Mouse (Mus musculus): ENCODE data around the gene Gm49318. TPM values are rescaled to one million over a fixed set of nuclear protein-coding genes. Genes with fewer than 3 reads are reported as not detected.

Gene Gm49318
- polyA plus RNA-seq, 1 experiment from 2014 or later: not detected

DNA sequence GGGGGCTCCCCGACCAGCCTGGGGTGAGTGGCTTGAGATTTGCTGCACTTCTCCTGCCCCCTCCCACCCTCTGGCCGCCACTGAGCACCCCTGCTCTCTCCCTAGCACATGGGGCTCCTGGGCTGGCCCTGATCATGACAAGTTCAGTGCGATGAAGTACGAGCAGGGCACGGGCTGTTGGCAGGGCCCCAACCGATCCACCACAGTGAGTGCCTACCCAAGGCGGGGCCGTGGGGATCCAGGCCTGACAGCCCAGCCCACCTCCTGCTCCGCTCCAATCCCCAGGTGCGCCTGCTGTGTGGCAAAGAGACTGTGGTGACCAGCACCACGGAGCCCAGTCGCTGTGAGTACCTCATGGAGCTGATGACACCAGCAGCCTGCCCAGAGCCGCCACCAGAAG lies 58.3 kb downstream of the Gm49318 start:
- peaks cover 20% of the 10 kb centered on the region for H3K4me1 ChIP-seq (replicated peaks)

DNA sequence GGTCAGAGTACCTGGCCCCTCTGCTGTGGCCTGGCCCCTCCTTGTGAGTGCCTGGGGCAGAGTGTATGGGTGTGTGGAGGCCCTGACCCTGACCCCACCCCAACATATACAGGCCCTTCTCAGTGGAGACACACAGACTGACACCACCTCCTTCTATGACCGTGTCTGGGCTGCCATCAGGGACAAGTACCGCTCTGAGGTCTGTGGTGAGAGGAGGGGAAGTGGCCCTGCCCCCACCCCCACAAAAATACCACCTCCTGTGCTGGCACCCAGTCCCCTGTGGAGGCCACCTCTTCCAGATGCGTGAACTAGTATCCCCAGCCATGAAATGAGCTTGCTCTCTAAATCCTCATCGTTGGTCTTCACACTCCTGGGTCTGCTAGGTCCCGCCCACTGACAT lies 60.0 kb downstream of the Gm49318 start:
- H3K27ac ChIP-seq (replicated peaks): no peak overlapping the region
- ATAC-seq (ENCODE audit: low read depth): peak; percentile 17; the same call in 1 of the 2 replicates
- H3K36me3 ChIP-seq: peaks cover 93% of the 10 kb centered on the region
- 86% methylated on average over 5 of the region's 5 CpGs for WGBS
- no peak overlapping the region for H3K4me3 ChIP-seq
- peaks cover 33% of the 10 kb centered on the region for H3K4me1 ChIP-seq (replicated peaks)
- 0 out of 2 replicates have a peak overlapping the region, but pooled peaks have one; percentile 17 for H3K9ac ChIP-seq
- H3K9me3 ChIP-seq: no peaks in the 10 kb centered on the region
- no peak overlapping the region for H3K4me2 ChIP-seq
- no peaks in the 10 kb centered on the region for H3K27me3 ChIP-seq

More for the DNA sequence above, 58.3 kb downstream of the Gm49318 start:
- Histone ChIP-seq H3K4me2 (no peak overlapping the region), H3K27me3 (no peaks in the 10 kb centered on the region), H3K9me3 (no peaks in the 10 kb centered on the region), H3K9ac (no peak overlapping the region), H3K36me3 (peaks cover 90% of the 10 kb centered on the region), H3K27ac (replicated peaks) (no peak overlapping the region; the same call in 1 of the 2 replicates), H3K4me3 (no peak overlapping the region)
- ATAC-seq (ENCODE audit: low read depth): no peak
- 89% methylated on average over 13 of the region's 13 CpGs for WGBS

DNA sequence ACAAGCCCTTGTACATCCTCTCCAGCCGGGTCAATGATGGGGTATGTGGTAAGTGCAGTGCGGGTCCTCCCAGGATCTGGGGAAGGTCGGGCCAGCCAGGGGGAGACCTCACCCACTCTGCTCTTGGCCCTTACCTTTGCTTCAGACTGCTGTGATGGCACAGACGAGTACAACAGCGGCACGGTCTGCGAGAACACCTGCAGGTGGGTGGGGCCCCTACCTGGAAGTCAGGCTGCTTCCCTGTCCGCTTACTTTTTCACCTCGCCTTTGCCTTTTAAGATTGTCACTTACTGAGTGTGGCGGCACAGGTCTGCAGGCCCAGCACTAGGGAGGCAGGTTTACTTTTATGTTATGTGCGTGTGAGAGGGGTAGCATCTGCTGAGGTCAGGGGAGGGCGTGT lies 66.5 kb downstream of the Gm49318 start:
- H3K4me2 ChIP-seq: peak overlapping the region; percentile 94

DNA sequence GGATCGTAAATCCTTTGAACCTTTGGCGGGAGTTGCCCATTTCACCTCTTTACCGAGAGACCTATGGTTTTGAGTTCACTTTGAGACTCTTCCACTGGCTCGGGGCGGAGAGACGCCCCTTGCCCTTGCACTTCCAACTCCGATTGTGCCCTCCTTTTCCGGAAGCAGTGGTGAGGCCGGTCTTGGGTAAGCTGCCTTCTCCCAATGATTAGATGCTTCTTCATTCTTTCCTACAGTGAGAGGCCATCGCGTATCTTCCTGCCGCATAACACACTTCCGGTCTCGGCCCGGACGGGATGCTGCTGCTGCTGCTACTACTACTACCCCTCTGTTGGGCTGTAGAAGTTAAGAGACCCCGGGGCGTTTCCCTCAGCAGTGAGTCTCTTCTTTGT lies 67.9 kb downstream of the Gm49318 start:
- Histone ChIP-seq H3K36me3 (peaks cover 44% of the 10 kb centered on the region), H3K27ac (replicated peaks) (peak overlapping the region; percentile 81), H3K4me1 (replicated peaks) (peaks cover 50% of the 10 kb centered on the region), H3K27me3 (no peaks in the 10 kb centered on the region), H3K4me2 (peak overlapping the region; percentile 94), H3K9me3 (no peaks in the 10 kb centered on the region), H3K9ac (peak overlapping the region; percentile 83), H3K4me3 (peak overlapping the region; percentile 75)
- under 1% methylated on average over 18 of the region's 18 CpGs for WGBS
- peak; percentile 37 for ATAC-seq (ENCODE audit: low read depth)

More for the DNA sequence above, 66.5 kb downstream of the Gm49318 start:
- Histone ChIP-seq H3K27ac (replicated peaks) (no peak overlapping the region), H3K9me3 (no peaks in the 10 kb centered on the region), H3K36me3 (peaks cover 58% of the 10 kb centered on the region), H3K27me3 (no peaks in the 10 kb centered on the region), H3K4me1 (replicated peaks) (peaks cover 50% of the 10 kb centered on the region), H3K4me3 (peak overlapping the region; percentile 75), H3K9ac (no peak overlapping the region)
- WGBS: 96% methylated on average over 12 of the region's 12 CpGs
- ATAC-seq (ENCODE audit: low read depth): no peak

DNA sequence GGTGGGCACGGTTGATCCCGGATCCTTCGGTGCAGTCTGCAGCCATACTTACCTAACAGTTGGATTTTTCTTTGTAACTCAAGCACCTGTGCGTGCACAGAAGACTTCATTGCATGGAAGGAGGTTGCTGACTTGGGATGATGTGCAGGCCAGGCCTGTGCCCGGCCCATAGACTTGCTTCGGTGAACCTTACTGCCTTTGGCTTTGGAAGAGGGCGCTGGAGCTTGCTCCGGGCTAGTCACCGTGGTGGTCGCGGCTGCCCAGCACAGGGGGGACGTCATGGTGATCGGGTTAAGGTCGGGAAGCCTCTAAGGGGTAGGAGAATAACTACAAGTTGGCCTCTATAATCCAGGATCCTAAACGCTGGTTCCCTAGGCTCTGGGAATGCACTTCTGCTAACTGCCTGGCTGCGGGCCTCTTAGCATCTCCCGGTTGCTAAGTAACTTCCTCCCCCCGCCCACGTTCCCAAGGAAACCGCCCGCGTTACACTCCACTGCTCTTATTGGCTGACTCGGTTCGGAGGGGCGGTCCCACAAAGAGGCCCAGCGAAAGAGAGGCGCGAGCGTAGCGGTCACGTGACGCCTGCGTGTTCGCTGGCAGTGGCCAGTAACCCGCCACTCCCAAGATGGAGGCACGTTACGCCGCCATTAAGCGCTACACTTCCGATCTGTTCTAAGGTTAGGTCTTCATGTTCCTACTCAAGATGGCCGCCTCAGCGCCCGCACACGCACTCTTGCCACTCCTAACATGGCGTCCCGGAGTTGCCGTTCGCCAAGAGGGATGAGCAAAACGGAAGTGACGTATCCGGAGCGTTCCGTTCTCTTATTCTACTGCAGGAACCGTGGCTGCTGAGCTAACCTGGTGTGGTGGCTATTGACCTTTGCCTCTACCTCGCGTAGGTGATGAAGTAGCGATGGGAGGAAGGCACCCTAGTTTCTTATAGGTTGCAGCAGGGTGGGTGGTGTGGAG lies 68.6 kb downstream of the Gm49318 start, which contains the start of the genes Ccdc151 and Prkcsh:
Ccdc151 (minus strand) TSS at position 441 of the 969 bp plus-strand sequence.
Prkcsh (plus strand) TSS at position 613 of the 969 bp plus-strand sequence.
- Histone ChIP-seq H3K27me3 (no peaks in the 10 kb centered on the region), H3K27ac (replicated peaks) (peak within 1 kb of the TSS; percentile 81), H3K4me3 (peak within 1 kb of the TSS; percentile 75), H3K4me2 (peak within 1 kb of the TSS; percentile 94), H3K4me1 (replicated peaks) (peaks cover 50% of the 10 kb centered on the region), H3K9ac (peak within 1 kb of the TSS; percentile 83), H3K36me3 (peaks cover 37% of the 10 kb centered on the region), H3K9me3 (no peaks in the 10 kb centered on the region)
- WGBS: 6% methylated on average over 57 of the region's 57 CpGs
- peak; percentile 99 for ATAC-seq (ENCODE audit: low read depth)

DNA sequence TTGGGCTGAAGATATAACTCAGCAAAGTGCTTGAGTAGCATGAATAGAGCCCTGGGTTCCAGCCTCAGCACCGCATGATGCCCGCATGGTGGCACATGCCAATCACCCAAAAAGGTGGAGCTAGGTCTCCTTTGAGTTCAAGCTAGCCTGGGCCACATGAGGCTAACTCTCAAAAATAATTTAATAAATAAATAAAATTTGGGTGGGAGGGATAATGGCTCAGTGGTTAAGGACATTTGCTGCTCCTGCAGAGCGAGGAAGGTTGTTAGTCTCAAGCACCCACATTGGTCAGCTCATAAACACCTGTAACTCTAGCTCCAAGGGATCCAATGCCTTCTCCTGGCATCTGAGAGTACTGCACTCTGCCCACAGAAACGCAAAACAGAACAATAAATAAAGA lies 69.4 kb downstream of the Gm49318 start:
- Histone ChIP-seq H3K4me2 (peak overlapping the region; percentile 62), H3K9me3 (no peaks in the 10 kb centered on the region), H3K36me3 (peaks cover 29% of the 10 kb centered on the region), H3K27me3 (no peaks in the 10 kb centered on the region), H3K4me3 (peak overlapping the region; percentile 75; the same call in 1 of the 2 replicates), H3K4me1 (replicated peaks) (peaks cover 43% of the 10 kb centered on the region), H3K9ac (0 out of 2 replicates have a peak overlapping the region, but pooled peaks have one; percentile 43), H3K27ac (replicated peaks) (peak overlapping the region; percentile 77)
- 84% methylated on average over 4 of the region's 4 CpGs for WGBS
- ATAC-seq (ENCODE audit: low read depth): no peak

DNA sequence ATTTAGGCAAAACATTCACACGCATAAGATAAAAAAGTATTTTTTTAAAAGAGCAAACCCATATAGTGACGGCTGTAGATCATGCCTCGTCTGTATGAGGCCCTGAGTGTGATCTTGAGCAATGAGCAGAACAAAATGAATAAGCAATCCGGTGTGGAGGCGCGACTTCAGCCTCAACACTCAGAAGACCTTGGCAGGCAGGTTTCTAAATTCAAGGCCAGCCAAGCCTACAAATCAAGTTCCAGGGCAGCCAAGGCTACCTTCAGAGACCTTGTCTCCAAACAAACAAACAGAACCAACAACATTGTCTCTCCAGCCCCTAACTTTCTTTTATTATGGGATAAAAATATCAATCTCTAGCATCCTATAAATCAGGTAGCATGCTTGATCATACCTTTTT lies 70.8 kb downstream of the Gm49318 start:
- no peak for ATAC-seq (ENCODE audit: low read depth)

DNA sequence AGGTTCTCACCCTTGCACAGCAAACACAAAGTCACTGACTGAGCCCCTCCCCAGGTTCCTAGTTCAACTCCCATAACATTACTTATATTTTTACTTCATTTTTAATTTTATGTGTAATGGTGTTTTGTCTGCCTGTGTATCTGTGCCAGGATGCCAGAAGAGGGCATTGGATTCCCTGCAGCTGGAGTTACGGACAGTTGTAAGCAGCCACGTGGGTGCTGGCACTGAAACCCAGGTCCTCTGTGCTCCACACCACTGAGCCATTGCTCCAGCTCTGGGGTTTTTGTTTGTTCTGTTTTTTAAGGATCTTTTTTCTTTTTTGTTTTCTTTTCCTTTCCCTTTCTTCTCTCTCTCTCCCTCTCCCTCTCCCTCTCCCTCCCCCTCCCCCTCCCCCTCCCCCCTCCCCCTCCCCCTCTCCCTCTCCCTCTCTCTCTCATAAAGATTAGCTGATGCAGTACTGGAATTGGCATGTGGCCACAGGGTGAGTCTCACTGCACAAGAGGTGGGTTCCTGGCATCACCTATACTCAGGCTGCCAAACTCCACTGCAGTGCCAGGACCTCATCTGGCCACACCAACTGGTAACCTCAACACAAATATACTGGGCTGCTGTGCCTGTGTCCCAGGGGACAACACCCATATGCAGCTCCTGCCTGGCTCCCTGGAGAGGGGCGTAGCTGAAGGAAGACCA lies 74.7 kb downstream of the Gm49318 start:
- Histone ChIP-seq H3K4me3 (no peak overlapping the region), H3K36me3 (no peaks in the 10 kb centered on the region)
- WGBS: 86% methylated on average over 3 of the region's 3 CpGs

More for the DNA sequence above, 70.8 kb downstream of the Gm49318 start:
- Histone ChIP-seq H3K4me1 (replicated peaks) (peaks cover 29% of the 10 kb centered on the region), H3K4me2 (no peak overlapping the region), H3K27ac (replicated peaks) (no peak overlapping the region), H3K36me3 (peaks cover 15% of the 10 kb centered on the region), H3K9me3 (no peaks in the 10 kb centered on the region), H3K9ac (no peak overlapping the region), H3K27me3 (no peaks in the 10 kb centered on the region), H3K4me3 (no peak overlapping the region)
- WGBS: 98% methylated on average over 6 of the region's 6 CpGs

DNA sequence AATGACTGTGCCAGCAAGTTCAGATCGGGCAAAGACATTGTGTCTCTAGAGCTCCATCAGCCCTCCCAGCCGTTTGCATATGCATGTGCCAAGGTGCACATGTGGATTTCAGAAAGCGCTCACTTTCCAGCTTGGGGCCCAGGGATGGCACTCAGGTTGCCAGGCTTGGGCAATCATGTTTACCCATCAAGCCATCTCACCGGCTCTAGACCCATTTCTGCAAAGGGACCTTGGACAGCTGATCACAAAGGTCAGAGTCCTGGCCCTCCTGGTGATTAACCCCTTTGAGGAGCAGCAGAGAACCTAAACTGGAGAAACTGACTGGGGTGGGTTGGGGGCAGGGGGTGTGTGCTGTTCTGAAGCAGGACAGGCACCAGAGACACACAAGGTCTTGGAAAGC lies 78.8 kb downstream of the Gm49318 start:
- Histone ChIP-seq H3K27ac (replicated peaks) (no peak overlapping the region), H3K4me2 (no peak overlapping the region), H3K4me3 (no peak overlapping the region), H3K9me3 (no peaks in the 10 kb centered on the region), H3K27me3 (peaks cover 56% of the 10 kb centered on the region), H3K9ac (no peak overlapping the region), H3K36me3 (no peaks in the 10 kb centered on the region), H3K4me1 (replicated peaks) (peaks cover 28% of the 10 kb centered on the region)
- WGBS: 86% methylated on average over 4 of the region's 4 CpGs
- no peak for ATAC-seq (ENCODE audit: low read depth)

More for the DNA sequence above, 74.7 kb downstream of the Gm49318 start:
- no peak overlapping the region for H3K9ac ChIP-seq
- no peaks in the 10 kb centered on the region for H3K4me1 ChIP-seq (replicated peaks)
- no peak for ATAC-seq (ENCODE audit: low read depth)
- H3K27ac ChIP-seq (replicated peaks): no peak overlapping the region
- H3K27me3 ChIP-seq: peaks cover 15% of the 10 kb centered on the region
- H3K9me3 ChIP-seq: no peaks in the 10 kb centered on the region
- H3K4me2 ChIP-seq: no peak overlapping the region

DNA sequence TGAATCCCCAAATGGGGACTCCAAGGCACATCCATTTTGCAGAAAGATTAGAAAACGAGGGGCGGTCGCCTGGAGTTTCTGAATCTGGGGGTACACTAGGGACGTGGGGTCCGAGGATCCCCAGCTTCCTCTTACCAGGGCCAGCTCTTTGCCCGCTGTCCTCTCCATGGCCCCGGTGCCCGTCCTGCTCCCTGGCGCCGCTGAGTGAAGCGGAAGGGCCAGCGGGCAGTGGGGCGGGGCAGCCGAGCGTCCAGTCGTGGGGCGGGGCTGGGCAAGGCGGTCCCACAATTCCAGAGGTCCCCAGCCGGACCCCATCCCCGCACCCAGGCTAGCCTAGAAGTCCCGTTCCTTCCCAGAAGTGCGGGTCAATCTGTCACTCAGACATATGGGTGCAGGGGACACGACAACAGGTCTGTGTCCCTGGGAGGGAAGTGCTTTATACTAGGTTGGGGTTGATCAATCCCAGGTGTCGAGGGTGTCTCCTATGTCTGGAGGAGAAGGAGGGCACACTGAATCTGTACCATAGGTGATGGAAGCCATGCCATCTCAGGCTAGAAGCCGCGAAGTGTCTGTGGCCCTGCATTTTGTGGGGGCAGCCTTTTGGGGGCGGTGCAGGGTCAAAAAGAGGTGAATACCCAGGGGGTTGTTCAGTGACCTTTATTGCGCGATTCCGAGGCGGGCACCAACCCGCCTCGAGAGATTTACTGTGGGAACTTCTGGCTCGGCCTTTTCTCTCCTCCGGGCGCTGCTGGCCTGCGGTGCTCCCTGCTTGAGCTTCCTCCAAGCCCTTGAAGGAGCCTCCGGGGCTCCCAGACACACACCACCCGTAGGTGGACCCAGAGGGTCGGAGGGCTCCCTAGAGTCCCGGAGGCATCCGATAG lies 81.6 kb downstream of the Gm49318 start, which contains the start of gene Rgl3:
Rgl3 (minus strand) TSS at position 217 of the 881 bp plus-strand sequence.
- H3K36me3 ChIP-seq: no peaks in the 10 kb centered on the region
- under 1% methylated on average over 41 of the region's 42 CpGs for WGBS
- peaks cover 28% of the 10 kb centered on the region for H3K4me1 ChIP-seq (replicated peaks)
- no peaks in the 10 kb centered on the region for H3K9me3 ChIP-seq
- peak; percentile 62 for ATAC-seq (ENCODE audit: low read depth)
- peak within 1 kb of the TSS; percentile 60 for H3K9ac ChIP-seq
- peak within 1 kb of the TSS; percentile 32 for H3K4me3 ChIP-seq
- peaks cover 68% of the 10 kb centered on the region for H3K27me3 ChIP-seq
- H3K4me2 ChIP-seq: peak within 1 kb of the TSS; percentile 64
- no peak within 1 kb of the TSS for H3K27ac ChIP-seq (replicated peaks)

All from neural tube, embryonic 13.5 days (tissue).